Mouse (Mus musculus): Measurements from ENCODE around the gene Ptgis. TPM values are rescaled to one million over a fixed set of nuclear protein-coding genes. Genes with fewer than 3 reads are reported as not detected.

Ptgis gene
- polyA plus RNA-seq, 2 experiments, result 0.36 to 0.46 TPM

DNA sequence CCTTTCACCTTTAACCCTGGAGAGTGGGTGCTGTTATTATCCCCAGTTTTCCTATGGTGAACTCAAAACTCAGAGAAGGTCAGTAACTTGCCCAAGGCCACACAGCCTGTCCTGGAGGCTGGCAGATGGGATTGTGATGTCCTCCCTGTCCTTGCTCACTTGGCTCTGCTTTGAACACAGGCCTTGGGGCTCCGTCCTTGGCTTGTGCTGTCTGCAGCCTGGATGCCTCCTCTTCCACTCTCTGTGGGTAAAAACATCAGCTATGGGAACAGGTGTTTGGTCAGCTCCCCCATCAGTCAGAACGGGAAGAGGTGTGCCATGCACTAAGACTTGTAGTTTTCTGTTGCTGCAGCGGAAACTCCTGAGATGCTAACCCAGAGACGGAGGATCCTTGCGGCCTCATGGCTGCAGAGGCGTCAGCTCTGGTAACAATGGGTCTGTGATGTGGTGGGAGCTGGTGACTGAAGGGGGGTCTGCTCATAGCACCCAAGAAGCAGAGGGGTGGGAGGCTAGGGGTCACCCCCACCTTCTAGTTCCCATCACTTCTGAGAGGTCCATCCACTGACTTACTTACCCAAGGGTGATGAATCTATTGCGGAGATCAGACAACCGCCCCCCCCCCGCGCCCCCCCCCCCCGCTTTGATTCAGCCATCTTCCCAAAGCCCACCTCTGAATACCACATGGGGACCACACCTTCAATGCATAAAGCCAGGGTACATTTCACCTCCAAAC lies 9.8 kb upstream of the Ptgis start:
- no peak overlapping the region for H3K9ac ChIP-seq (replicated peaks)
- ATAC-seq (ENCODE audit: insufficient read depth) (no peak), DNase-seq (ENCODE audit: low read depth in 3 of 3, low spot score in 3 of 3) (no peak)
- no peaks in the 10 kb centered on the region for H3K9me3 ChIP-seq (ENCODE audit: control insufficient read depth, low read length)
- 42% methylated on average over 10 of the region's 11 CpGs for WGBS (ENCODE audit: insufficient replicate concordance)
- H3K4me3 ChIP-seq (ENCODE audit: insufficient read depth in 1 of 2, low read depth in 2 of 2, low read length in 2 of 2), result no peak overlapping the region
- H3K36me3 ChIP-seq (replicated peaks; ENCODE audit: control insufficient read depth, insufficient read depth, low read depth), result no peaks in the 10 kb centered on the region
- H3K27ac ChIP-seq, result no peak overlapping the region
- H3K4me2 ChIP-seq (ENCODE audit: low read depth), result no peak overlapping the region
- TF ChIP-seq CTCF (IDR thresholded peaks at IDR 0.05; ENCODE audit: low read depth), result no peak
- TF ChIP-seq EP300 (IDR thresholded peaks at IDR 0.05; ENCODE audit: low read depth), result no peak
- H3K4me1 ChIP-seq (replicated peaks; ENCODE audit: control insufficient read depth in 2 of 2, insufficient read depth in 2 of 2, low read length in 1 of 2), result no peaks in the 10 kb centered on the region
- H3K27me3 ChIP-seq (ENCODE audit: control insufficient read depth, insufficient read depth, low read length), result no peaks in the 10 kb centered on the region

DNA sequence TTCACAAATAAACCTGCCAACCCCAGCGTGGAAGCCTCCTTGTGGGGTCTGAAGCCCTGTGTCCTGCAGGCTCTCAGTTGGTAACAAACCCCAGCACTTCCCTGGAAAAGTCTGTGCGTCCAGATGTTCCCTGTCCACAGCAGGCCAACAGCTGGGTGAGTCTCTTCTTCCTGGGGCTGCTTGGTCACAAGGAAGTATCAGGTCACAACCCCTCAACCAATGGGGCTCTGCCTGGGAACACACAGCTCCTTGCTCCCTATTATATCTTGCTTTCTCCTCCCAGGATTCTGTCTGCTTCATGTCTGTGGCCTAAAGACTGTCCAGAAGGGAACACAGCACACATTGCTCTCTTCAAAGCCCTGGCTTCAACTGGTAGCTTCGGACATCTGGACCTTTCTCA lies 9.2 kb upstream of the Ptgis start:
- DNase-seq (ENCODE audit: low read depth in 3 of 3, low spot score in 3 of 3) (no peak), ATAC-seq (ENCODE audit: insufficient read depth) (no peak)
- H3K9me3 ChIP-seq (ENCODE audit: control insufficient read depth, low read length), result no peaks in the 10 kb centered on the region; the same call in 1 of the 2 replicates
- TF ChIP-seq CTCF (IDR thresholded peaks at IDR 0.05; ENCODE audit: low read depth), result no peak
- no peak for TF ChIP-seq EP300 (IDR thresholded peaks at IDR 0.05; ENCODE audit: low read depth)
- H3K27me3 ChIP-seq (ENCODE audit: control insufficient read depth, insufficient read depth, low read length), result no peaks in the 10 kb centered on the region
- H3K36me3 ChIP-seq (replicated peaks; ENCODE audit: control insufficient read depth, insufficient read depth, low read depth), result no peaks in the 10 kb centered on the region
- no peak overlapping the region for H3K27ac ChIP-seq
- H3K4me3 ChIP-seq (ENCODE audit: insufficient read depth in 1 of 2, low read depth in 2 of 2, low read length in 2 of 2), result no peak overlapping the region
- no peaks in the 10 kb centered on the region for H3K4me1 ChIP-seq (replicated peaks; ENCODE audit: control insufficient read depth in 2 of 2, insufficient read depth in 2 of 2, low read length in 1 of 2)
- H3K9ac ChIP-seq (replicated peaks), result no peak overlapping the region
- no peak overlapping the region for H3K4me2 ChIP-seq (ENCODE audit: low read depth)
- 58% methylated on average over 3 of the region's 3 CpGs for WGBS (ENCODE audit: insufficient replicate concordance)

DNA sequence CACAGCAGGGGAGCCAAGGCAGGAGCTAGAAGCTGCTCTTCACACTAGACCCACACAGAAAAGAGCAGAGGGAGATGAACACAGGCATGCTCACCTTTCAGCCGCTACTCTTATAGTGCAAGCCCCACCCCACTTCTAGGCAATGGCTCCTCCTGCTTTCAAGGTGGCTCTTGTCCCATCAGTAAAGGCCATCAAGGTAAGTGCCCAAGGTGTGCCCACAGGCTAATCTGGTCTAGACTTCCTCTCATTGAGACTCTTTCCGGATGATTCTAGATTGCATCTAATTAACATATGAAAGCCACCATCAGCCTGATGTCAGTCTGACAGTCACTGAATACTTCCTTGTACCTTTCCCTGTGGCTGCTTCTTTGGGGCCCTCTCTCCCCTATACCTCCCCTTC lies 7.4 kb upstream of the Ptgis start:
- Histone ChIP-seq H3K36me3 (replicated peaks; ENCODE audit: control insufficient read depth, insufficient read depth, low read depth) (no peaks in the 10 kb centered on the region), H3K4me1 (replicated peaks; ENCODE audit: control insufficient read depth in 2 of 2, insufficient read depth in 2 of 2, low read length in 1 of 2) (no peaks in the 10 kb centered on the region), H3K9me3 (ENCODE audit: control insufficient read depth, low read length) (no peaks in the 10 kb centered on the region; the same call in 1 of the 2 replicates), H3K4me2 (ENCODE audit: low read depth) (no peak overlapping the region), H3K4me3 (ENCODE audit: insufficient read depth in 1 of 2, low read depth in 2 of 2, low read length in 2 of 2) (no peak overlapping the region), H3K27ac (no peak overlapping the region), H3K9ac (replicated peaks) (no peak overlapping the region), H3K27me3 (ENCODE audit: control insufficient read depth, insufficient read depth, low read length) (no peaks in the 10 kb centered on the region)
- ATAC-seq (ENCODE audit: insufficient read depth) (no peak), DNase-seq (ENCODE audit: low read depth in 3 of 3, low spot score in 3 of 3) (no peak)
- 57% methylated on average over 2 of the region's 2 CpGs for WGBS (ENCODE audit: insufficient replicate concordance)
- TF ChIP-seq CTCF (IDR thresholded peaks at IDR 0.05; ENCODE audit: low read depth) (no peak), EP300 (IDR thresholded peaks at IDR 0.05; ENCODE audit: low read depth) (no peak)

DNA sequence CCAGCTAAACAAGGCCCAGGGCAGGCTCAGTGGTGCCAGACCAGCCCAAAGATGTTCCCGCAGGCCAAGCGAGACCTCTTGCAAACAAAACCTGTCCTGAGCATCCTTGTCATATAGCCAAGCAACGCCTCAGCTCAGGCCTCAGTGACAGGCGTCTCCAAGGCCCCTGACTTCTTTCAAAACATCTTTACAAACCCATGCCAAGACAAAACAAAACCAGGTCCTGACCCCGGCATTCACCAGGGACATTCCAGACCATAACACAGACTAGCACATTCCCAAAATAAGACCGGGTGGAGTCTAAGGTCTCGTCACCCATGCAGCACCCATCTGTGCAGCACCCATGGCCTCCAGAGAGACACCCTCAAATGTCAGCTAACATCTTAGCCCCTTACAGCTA lies 6.3 kb upstream of the Ptgis start:
- 62% methylated on average over 7 of the region's 7 CpGs for WGBS (ENCODE audit: insufficient replicate concordance)
- ATAC-seq (ENCODE audit: insufficient read depth) (no peak), DNase-seq (ENCODE audit: low read depth in 3 of 3, low spot score in 3 of 3) (no peak)
- H3K27me3 ChIP-seq (ENCODE audit: control insufficient read depth, insufficient read depth, low read length), result no peaks in the 10 kb centered on the region
- no peaks in the 10 kb centered on the region for H3K4me1 ChIP-seq (replicated peaks; ENCODE audit: control insufficient read depth in 2 of 2, insufficient read depth in 2 of 2, low read length in 1 of 2)
- H3K9me3 ChIP-seq (ENCODE audit: control insufficient read depth, low read length), result no peaks in the 10 kb centered on the region; the same call in 1 of the 2 replicates
- no peak overlapping the region for H3K4me2 ChIP-seq (ENCODE audit: low read depth)
- no peaks in the 10 kb centered on the region for H3K36me3 ChIP-seq (replicated peaks; ENCODE audit: control insufficient read depth, insufficient read depth, low read depth)
- no peak overlapping the region for H3K27ac ChIP-seq
- no peak overlapping the region for H3K4me3 ChIP-seq (ENCODE audit: insufficient read depth in 1 of 2, low read depth in 2 of 2, low read length in 2 of 2)
- H3K9ac ChIP-seq (replicated peaks), result no peak overlapping the region
- TF ChIP-seq CTCF (IDR thresholded peaks at IDR 0.05; ENCODE audit: low read depth), result no peak
- TF ChIP-seq EP300 (IDR thresholded peaks at IDR 0.05; ENCODE audit: low read depth), result no peak

DNA sequence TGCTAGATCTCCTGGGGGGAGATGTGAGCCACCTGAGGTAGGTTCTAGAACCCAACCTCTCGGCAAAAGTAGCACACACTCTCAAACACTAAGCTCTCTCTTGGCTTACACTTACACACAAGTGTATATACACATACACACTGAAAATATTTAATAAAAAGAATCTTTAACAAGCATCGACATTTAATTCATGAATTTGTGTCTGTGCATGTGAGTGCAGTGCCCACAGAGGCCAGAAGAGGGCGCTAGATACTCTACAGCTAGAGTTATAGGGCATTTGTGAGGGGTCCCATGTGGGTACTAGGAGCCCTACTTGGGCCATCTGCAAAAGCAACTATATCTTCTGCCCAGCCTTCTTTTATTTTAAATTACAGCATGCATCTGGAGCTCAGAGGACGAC lies 4.5 kb upstream of the Ptgis start:
- H3K9ac ChIP-seq (replicated peaks), result no peak overlapping the region
- 60% methylated on average over 4 of the region's 4 CpGs for WGBS (ENCODE audit: insufficient replicate concordance)
- no peak overlapping the region for H3K4me3 ChIP-seq (ENCODE audit: insufficient read depth in 1 of 2, low read depth in 2 of 2, low read length in 2 of 2)
- DNase-seq (ENCODE audit: low read depth in 3 of 3, low spot score in 3 of 3) (no peak), ATAC-seq (ENCODE audit: insufficient read depth) (no peak)
- peaks cover 7% of the 10 kb centered on the region for H3K27me3 ChIP-seq (ENCODE audit: control insufficient read depth, insufficient read depth, low read length)
- H3K27ac ChIP-seq, result no peak overlapping the region
- H3K9me3 ChIP-seq (ENCODE audit: control insufficient read depth, low read length), result no peaks in the 10 kb centered on the region; the same call in 1 of the 2 replicates
- H3K4me1 ChIP-seq (replicated peaks; ENCODE audit: control insufficient read depth in 2 of 2, insufficient read depth in 2 of 2, low read length in 1 of 2), result no peaks in the 10 kb centered on the region
- no peaks in the 10 kb centered on the region for H3K36me3 ChIP-seq (replicated peaks; ENCODE audit: control insufficient read depth, insufficient read depth, low read depth)
- peak; percentile 37; the same call in 1 of the 2 replicates for TF ChIP-seq CTCF (IDR thresholded peaks at IDR 0.05; ENCODE audit: low read depth)
- no peak for TF ChIP-seq EP300 (IDR thresholded peaks at IDR 0.05; ENCODE audit: low read depth)
- no peak overlapping the region for H3K4me2 ChIP-seq (ENCODE audit: low read depth)
